Mouse (Mus musculus): ENCODE data around the gene Eif4h. TPM values are rescaled to one million over a fixed set of nuclear protein-coding genes. Genes with fewer than 3 reads are reported as not detected.
"Not testable (repeated sequence)": the region's sequence is repeated elsewhere in the genome, so short reads cannot be mapped to it uniquely, and the experiment has no call there.

The Eif4h gene
- total RNA-seq, 4 experiments from 2014 or later, result 311 to 328 (median 321) TPM

DNA sequence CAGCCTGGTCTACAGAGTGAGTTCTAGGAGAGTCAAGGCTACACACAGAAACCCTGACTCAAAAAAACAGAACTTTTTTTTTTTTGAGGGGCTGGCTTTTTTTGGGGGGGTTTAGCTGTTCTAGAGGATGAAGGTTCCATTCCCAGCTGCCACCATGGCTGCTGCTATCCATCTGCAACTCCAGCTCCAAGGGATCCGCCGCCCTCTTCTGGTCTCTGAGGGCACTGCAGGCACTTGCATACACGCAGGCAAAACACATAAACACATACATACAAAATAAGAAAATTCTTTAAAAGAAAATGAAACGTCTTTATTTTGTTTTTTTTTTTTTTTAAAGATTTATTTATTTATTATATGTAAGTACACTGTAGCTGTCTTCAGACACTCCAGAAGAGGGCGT is 11.6 kb upstream of the Eif4h start:
- DNase-seq (ENCODE audit: low spot score in 2 of 2), result no peak

GRCm38 (mm10) chr5:134648976-134649375 is 9.7 kb upstream of the Eif4h start:
- not testable (repeated sequence) for DNase-seq (ENCODE audit: low spot score in 2 of 2)

DNA sequence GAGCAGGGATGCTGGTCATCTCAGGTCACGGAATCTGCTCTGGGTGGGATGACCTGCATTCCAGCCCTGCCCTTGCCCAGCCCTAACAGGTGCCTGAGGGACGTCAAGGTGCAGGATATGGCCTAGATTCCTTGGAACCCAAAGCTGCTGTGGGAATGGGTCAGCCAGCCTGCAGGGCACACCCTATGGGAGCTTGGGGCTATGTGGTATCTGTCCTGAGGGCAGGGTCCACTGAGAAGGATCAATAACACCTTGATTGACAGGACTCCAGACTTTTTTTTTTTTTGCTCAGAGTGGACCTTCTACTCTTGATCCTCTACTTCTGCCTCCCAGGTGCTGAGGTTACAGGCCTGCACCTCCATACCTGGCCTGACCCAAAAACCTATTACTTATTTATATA is 8.1 kb upstream of the Eif4h start:
- no peak for DNase-seq (ENCODE audit: low spot score in 2 of 2)

DNA sequence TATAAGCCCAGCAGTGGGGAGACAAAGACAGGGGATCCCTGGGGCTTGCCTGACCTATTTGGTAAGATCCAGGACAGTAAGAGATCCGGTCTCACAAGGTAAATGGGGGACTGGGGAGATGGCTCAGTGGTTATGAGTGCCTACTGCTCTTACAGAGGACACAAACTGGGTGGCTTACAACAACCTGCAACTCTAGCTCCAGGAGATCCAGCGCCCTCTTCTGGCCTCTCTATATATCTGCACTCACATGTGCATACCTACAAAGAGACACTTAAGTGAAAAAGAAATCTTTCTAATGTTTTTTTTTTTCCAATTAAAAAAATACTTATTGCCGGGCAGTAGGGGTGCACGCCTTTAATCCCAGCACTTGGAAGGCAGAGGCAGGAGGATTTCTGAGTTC is 7.2 kb upstream of the Eif4h start:
- DNase-seq (ENCODE audit: low spot score in 2 of 2), result no peak

- DNase-seq (ENCODE audit: low spot score in 2 of 2), result no peak
Measured at GRCm38 (mm10) chr5:134644643-134645118, 5.4 kb upstream of the Eif4h start.

DNA sequence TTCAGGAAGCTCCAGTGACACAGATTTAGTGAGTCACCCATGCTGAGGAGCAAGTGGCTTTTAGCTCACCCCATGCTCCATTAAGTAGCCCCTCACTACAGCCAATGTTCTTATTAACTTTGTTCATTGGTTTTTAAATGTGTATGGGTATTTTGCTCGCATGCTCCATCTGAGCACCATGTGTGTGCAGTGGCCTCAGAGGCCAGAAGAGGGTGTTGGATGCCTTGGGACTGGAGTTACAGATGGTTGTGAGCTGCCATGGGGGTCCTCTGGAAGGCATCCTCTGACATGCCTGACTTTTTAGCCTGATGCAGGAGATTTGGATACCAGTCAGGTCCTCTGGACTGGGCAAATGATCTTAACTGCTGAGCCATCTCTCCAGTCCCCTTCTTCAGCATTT is 4.8 kb upstream of the Eif4h start:
- no peak for DNase-seq (ENCODE audit: low spot score in 2 of 2)

- no peak for DNase-seq (ENCODE audit: low spot score in 2 of 2)
Measured at GRCm38 (mm10) chr5:134640371-134640770, 1.1 kb upstream of the Eif4h start.

GRCm38 (mm10) chr5:134638461-134639268 is 625 bp downstream of the Eif4h start:
- no peak for DNase-seq (ENCODE audit: low spot score in 2 of 2)

GRCm38 (mm10) chr5:134637820-134638367 is 1.4 kb downstream of the Eif4h start:
- DNase-seq (ENCODE audit: low spot score in 2 of 2), result no peak

GRCm38 (mm10) chr5:134632841-134633240 is 6.4 kb downstream of the Eif4h start:
- no peak for DNase-seq (ENCODE audit: low spot score in 2 of 2)

GRCm38 (mm10) chr5:134630835-134631234 is 8.5 kb downstream of the Eif4h start:
- DNase-seq (ENCODE audit: low spot score in 2 of 2), result no peak

DNA sequence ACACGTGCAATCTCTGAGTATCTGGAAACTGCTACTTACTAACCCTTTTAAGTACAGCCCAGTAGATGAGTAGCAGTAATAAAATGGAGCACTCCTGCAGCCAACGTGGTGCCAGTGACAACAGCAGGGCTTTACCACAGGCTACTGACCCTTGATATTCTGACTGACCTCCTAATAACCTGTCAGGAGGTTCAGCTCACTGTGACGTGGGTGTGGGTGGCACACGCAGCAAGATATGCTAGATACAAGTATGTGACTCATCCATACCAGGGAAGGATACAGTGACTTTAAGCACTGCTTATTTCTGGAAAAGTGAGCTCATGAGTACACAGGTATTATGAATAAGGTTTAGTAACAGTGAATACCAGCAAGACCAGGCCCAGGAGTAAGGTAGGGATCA is 9.8 kb downstream of the Eif4h start:
- DNase-seq (ENCODE audit: low spot score in 2 of 2), result no peak

- DNase-seq (ENCODE audit: low spot score in 2 of 2), result peak in 1 of 2 experiments; percentile 33
Measured at GRCm38 (mm10) chr5:134622069-134622468, 17.2 kb downstream of the Eif4h start.

GRCm38 (mm10) chr5:134621099-134621640 is 18.1 kb downstream of the Eif4h start:
- DNase-seq (ENCODE audit: low spot score in 2 of 2), result no peak

DNA sequence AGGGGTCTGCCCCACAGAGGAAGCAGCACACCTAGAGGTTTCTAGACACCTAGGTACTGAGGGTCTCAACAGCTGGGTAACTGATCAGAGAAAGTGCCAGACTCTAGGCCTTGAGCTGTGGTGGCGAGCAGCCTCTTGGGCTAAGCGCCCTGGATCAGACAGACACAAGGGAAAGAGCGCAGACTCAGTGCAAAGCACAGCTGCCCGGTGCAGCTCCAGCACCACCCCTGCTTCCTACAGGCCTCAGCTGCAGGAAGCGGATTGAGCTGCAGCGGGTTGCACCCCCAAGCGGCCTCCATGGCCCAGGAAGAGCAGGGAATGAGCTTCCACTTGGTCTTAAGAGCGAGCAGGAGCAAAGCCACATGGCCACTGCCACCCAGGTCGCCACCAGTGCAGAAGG is 18.8 kb downstream of the Eif4h start:
- no peak for DNase-seq (ENCODE audit: low spot score in 2 of 2)

DNA sequence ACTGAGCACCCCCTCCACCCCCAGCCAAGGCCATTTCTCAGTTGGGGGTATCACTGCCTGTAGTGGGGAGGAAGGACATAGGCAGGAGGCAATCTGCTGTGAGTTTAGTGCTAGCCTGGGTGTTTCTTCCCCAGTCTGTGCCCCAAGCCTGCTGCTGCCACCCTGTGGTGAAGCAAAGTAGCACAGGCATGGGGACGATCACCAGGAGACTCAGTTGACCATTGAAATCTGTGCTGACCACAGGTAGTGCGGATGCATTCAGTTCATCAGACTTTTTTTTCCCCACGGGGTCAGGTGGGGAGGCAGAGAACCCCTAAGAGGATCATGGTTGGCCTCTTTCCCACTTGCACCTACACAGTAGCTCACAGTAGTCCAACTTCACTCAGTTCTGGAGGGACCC is 22.2 kb downstream of the Eif4h start:
- DNase-seq (ENCODE audit: low spot score in 2 of 2), result peak in 1 of 2 experiments; percentile 68

DNA sequence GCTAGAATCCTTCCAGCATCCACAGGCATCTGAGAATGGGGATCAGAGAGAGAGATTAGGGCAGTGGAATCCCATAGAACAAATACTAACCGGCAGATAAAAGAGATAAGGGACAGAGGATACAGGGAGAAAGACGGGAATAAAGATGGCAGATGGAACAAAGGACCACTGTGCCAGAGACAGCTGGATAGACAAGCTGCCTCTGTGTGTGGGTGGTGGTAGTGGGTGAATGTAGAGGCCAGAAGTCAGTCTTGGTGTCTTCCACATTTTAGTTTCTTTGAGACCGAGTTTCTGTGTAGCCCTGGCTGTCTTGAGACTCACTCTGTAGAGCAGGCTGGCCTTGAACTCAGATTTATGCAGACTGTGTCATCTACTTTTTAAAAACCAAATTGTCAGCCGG is 23.5 kb downstream of the Eif4h start:
- DNase-seq (ENCODE audit: low spot score in 2 of 2), result no peak

GRCm38 (mm10) chr5:134615380-134615779 is 23.9 kb downstream of the Eif4h start:
- DNase-seq (ENCODE audit: low spot score in 2 of 2), result no peak

- DNase-seq (ENCODE audit: low spot score in 2 of 2), result peak in 1 of 2 experiments; percentile 40
Measured at GRCm38 (mm10) chr5:134614802-134615201, 24.5 kb downstream of the Eif4h start, which contains the start of gene Lat2. Lat2 (minus strand) TSS chr5:134615025.

- DNase-seq (ENCODE audit: low spot score in 2 of 2), result no peak
Measured at GRCm38 (mm10) chr5:134614296-134614695, 25.0 kb downstream of the Eif4h start.

- DNase-seq (ENCODE audit: low spot score in 2 of 2), result no peak
Measured at GRCm38 (mm10) chr5:134613727-134614126, 25.6 kb downstream of the Eif4h start.

DNA sequence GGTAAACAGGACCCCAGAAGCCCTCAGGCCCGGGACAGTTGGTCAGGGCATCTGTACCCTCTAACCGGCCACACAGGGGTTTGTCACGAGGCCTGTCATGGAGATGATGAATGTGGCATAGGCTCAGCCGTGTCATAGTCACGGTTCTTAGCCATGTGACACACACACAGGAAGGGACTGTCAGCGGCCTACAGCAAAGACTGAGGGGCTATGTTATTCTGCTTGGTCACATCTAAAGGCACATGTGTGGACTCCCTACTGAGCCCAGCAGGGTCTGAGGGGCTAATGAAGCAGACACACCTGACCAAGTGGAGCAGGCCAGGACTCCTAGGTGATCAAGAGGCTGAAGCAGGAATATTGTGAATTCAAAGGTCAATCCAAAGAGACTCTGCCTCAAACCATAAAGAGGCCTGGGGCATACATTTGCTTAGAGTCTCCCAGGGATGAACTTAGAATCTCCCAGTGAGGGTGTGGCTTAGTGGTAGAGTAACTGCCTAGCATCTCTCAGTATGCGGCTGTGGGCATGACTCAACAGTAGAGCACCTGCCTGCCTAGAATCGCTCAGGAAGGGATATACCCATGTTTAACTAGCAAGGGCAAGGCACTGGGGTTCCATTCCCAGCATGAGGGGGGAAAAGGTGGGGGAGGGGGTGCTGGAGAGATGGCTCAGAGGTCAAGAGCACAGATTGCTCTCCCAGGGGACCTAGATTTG is 27.3 kb downstream of the Eif4h start:
- no peak for DNase-seq (ENCODE audit: low spot score in 2 of 2)
